Mouse (Mus musculus) heart, postnatal 0 days (tissue): Measurements from ENCODE around the gene Arhgef28.

Experiments
- CTCF ChIP-seq: IDR thresholded peaks from 2 replicates; pipeline ENCODE4 v1.5.1; 2016; ENCODE audit warnings: antibody characterized with exemption, control low read depth, low read depth
- EP300 ChIP-seq: IDR thresholded peaks from 2 replicates; pipeline ENCODE4 v1.6.1; 2016; ENCODE audit warnings: antibody characterized with exemption, low read depth

GRCm38 (mm10) chr13:98249594-98249993 lies 43.4 kb upstream of the Arhgef28 start:
- TF ChIP-seq CTCF (no peak), EP300 (no peak)
